Mouse (Mus musculus) midbrain, embryonic 10.5 days (tissue): Measurements from ENCODE around the gene Dnaja4. TPM values are rescaled to one million over a fixed set of nuclear protein-coding genes. Genes with fewer than 3 reads are reported as not detected.
"Not testable (repeated sequence)": the region's sequence is repeated elsewhere in the genome, so short reads cannot be mapped to it uniquely, and the experiment has no call there.

Source experiments
- DNase-seq: peaks from one replicate; pipeline ENCODE4 v3.0.0-alpha.2; 2017; ENCODE audit warnings: low spot score
- H3K27ac ChIP-seq: fragments of 300-500 bp; sonication (generic); replicated peaks from 2 replicates; pipeline ENCODE4 v1.5.1; 2016; ENCODE audit warnings: mild to moderate bottlenecking
- H3K27me3 ChIP-seq: fragments of 300-500 bp; sonication (generic); 2 replicates; pipeline ENCODE4 v1.6.1; 2016; ENCODE audit warnings: low read depth, mild to moderate bottlenecking; ENCODE audit not compliant: poor library complexity, severe bottlenecking
- H3K36me3 ChIP-seq: fragments of 300-500 bp; sonication (generic); 2 replicates; pipeline ENCODE4 v1.6.1; 2016; ENCODE audit warnings: mild to moderate bottlenecking, moderate library complexity
- H3K4me1 ChIP-seq: fragments of 300-500 bp; sonication (generic); 2 replicates; pipeline ENCODE4 v1.6.1; 2016
- H3K4me3 ChIP-seq: fragments of 300-500 bp; sonication (generic); 2 replicates; pipeline ENCODE4 v1.5.1; 2016; ENCODE audit warnings: mild to moderate bottlenecking, moderate library complexity
- H3K9me3 ChIP-seq: fragments of 300-500 bp; sonication (generic); replicated peaks from 2 replicates; pipeline ENCODE4 v1.6.1; 2016; ENCODE audit warnings: mild to moderate bottlenecking
- WGBS: fragments of 180-500 bp; shearing (Covaris S2); methylation state at CpG from one replicate; pipeline ENCODE4 v1.1.7; 2016; 5-methylcytosine and 5-hydroxymethylcytosine counted together
- polyA plus RNA-seq: library from polyadenylated mRNA; unstranded; fragments of >200 nt; fragmentation: Nextera tagmentation; extraction: Ambion mirVana; gene quantifications from 2 replicates; pipeline ENCODE4 v1.2.1, GENCODE M21; 2016

Gene Dnaja4
- polyA plus RNA-seq, 1 experiment from 2014 or later, result 3.1 TPM

DNA sequence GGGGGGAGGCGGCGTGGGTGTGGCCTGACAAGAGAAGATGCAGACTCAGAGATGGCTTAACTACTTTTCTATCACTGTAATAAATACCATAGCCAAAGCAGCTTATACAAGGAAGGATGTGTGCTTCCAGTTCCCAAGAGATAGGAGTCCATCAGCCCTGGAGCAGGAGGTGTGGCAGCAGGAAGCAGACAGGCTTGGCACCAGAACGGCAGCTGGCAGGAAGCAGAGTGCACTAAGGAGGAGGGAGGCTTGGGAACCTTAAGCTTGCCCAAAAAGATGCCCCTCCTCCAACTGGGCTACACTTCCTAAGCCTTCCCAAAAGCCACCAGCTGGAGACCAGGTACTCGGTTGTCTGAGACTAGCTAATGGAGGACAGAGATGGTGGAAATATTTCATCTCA lies 15.8 kb upstream of the Dnaja4 start:
- Histone ChIP-seq H3K36me3 (no peaks in the 10 kb centered on the region), H3K27ac (no peak overlapping the region), H3K4me1 (peaks cover 4% of the 10 kb centered on the region), H3K4me3 (no peak overlapping the region), H3K9me3 (no peaks in the 10 kb centered on the region), H3K27me3 (no peaks in the 10 kb centered on the region)
- 77% methylated on average over 4 of the region's 4 CpGs for WGBS
- DNase-seq, result no peak

DNA sequence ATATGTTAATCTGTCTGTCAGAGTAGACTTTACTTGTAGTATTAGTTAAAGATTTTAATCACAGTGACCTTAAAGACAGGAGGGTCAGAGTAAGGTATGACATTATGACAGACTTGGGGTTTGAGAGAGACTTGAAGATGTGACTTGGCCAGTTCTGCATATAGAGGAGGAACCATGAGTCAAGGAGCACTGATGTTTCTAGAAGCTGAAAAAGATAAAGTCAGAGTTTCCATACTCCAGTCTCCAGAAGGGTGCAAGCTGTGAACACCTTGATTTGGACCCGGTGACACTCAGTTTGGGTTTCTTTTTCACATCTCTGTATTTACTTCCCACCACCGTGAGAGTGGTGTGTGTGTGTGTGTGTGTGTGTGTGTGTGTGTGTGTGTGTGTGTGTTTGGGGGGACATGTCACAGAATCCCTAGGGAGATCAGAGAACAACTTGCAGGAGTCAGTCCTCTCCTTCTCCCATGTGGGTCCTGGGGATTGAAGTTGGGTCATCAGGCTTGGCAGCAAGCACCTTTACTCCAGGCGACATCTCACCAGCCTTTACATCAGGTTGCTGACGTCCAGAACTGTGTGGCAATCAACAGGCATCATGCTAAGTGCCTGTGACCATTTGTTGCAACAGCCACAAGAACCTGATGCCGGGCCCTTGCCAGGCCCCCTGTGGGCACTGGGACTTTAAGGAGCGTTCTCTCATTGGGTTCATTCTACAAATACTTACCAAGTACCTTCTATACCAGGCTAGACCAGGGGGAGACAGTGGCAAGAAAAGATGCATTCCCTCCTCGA lies 14.7 kb upstream of the Dnaja4 start:
- no peak for DNase-seq
- no peak overlapping the region for H3K27ac ChIP-seq
- H3K36me3 ChIP-seq, result no peaks in the 10 kb centered on the region
- no peak overlapping the region for H3K4me3 ChIP-seq
- H3K27me3 ChIP-seq, result no peaks in the 10 kb centered on the region
- H3K9me3 ChIP-seq, result no peaks in the 10 kb centered on the region
- WGBS, result 78% methylated on average over 7 of the region's 7 CpGs
- H3K4me1 ChIP-seq, result peaks cover 9% of the 10 kb centered on the region

DNA sequence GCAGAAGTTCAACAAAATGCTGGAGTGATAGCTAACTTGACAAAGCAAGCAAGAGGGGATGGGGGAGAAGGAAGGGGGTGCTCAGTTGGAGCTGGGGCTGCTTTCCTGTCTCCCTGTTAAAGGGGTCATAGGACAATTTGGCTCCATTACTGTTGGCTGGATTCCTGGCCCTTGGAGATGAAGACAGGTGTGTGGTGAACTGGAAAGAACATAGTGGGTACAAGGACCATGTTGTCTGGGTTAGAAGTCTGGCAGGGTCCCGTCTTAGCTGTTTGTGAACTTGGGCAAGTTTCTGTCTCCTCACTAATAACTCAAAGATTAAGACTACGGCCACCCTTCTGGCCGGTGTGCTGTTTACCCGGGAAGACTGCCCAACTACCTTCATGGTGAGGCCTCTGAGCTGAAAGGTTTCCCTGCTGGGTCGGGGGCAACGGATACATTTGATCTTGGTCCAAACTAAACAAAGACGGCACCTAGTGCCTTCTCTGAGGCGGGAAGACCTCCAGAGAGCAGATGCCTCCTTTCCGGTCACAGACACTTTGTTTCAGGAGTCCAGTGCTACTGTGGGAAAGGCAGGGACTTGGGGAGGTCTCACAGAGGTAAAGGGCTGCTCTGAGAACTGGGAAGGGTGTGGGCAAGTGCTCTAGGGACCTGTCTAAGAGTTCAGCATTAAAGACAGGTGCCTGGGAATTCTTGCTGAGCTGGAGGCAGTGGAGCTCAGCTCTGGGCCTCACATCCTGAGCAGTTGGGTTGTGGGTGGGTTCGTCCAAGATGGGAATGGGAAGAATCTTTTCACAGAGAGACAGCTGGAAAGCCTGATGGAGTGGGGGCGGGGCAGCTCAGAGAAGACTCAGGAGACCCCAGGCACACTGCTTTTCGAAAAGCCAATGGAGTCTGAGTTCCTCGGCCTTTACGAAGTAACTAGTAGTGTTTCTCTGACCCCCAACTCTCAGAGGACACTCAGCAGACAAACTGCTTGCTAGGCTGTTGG lies 11.1 kb upstream of the Dnaja4 start:
- no peaks in the 10 kb centered on the region for H3K36me3 ChIP-seq
- peaks cover 9% of the 10 kb centered on the region for H3K27me3 ChIP-seq
- H3K4me3 ChIP-seq, result no peak overlapping the region
- DNase-seq, result no peak
- H3K4me1 ChIP-seq, result peaks cover 17% of the 10 kb centered on the region
- H3K27ac ChIP-seq, result no peak overlapping the region; the same call in 1 of the 2 replicates
- no peaks in the 10 kb centered on the region for H3K9me3 ChIP-seq
- WGBS, result 71% methylated on average over 14 of the region's 14 CpGs

DNA sequence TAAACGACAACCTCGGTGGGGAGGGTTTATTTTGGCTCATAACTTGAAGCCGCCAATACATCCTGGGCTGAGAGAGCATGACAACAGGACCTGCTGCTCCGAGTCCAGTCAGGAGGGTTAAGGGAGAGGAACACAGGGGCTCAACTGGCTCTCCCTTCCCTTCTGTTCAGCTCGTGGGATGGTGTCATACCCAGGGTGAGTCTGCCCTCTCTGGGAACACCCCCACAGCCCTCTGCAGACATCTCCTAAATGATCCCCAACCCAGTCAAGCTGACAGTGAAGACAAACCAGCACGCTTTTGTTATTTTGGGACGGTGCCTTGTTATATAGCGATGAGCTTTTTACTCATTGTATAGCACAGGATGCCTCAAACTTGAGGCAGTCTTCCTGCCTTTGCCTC lies 9.2 kb upstream of the Dnaja4 start:
- WGBS, result 84% methylated on average over 8 of the region's 8 CpGs
- H3K9me3 ChIP-seq, result no peaks in the 10 kb centered on the region
- H3K36me3 ChIP-seq, result no peaks in the 10 kb centered on the region
- H3K27ac ChIP-seq, result no peak overlapping the region
- H3K4me1 ChIP-seq, result peaks cover 17% of the 10 kb centered on the region
- H3K4me3 ChIP-seq, result no peak overlapping the region
- peaks cover 13% of the 10 kb centered on the region for H3K27me3 ChIP-seq
- DNase-seq, result no peak

DNA sequence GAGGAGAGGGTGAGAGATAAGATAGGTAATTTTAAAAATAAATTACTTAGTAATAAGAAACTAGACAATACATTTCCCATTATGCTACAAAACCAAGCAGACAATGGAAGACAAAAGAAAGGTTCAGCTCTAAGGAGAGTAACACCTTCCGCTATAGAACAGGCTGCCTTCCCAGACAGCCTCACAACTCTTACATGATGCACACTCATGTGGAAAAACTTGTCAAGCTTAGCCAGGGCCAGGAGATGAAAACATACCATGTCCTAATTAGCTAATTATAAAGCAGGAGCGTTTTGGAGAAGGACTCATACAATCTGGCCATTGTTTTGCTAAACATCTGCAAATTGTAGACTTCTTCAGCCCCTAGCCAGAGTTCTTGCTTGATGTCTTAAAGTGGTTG lies 8.0 kb upstream of the Dnaja4 start:
- 82% methylated on average over 2 of the region's 2 CpGs for WGBS
- not testable (repeated sequence) for H3K9me3 ChIP-seq, DNase-seq

DNA sequence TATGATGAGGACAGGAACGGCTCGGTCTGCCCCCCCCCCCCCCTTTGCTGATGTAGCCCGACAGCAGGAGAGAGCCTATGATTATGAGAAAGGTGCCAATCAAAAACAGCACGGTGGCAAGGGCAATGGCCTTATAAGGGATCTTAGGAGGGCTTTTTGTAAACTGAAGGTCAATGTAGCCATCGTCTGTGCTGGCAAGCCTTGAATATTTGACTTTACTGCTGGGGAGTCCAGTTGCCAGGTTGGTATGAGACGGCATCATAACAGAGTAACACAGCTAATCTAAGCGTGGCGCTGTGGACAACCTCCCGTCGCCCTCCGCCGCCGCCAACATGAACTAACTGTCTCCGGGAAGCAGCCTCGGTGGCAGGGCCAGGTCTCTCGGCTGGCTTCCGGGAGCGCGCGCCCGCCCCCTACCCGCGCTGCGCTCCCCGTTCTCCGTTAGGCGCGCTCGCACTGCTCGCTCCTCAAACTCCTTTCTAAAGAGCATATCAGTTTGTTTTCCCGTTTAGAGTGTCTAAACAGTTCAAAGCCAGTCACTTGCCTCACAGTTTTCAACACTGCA lies 7.3 kb upstream of the Dnaja4 start:
- not testable (repeated sequence) for H3K9me3 ChIP-seq, H3K36me3 ChIP-seq, H3K27ac ChIP-seq
- Histone ChIP-seq H3K4me1 (peaks cover 17% of the 10 kb centered on the region), H3K27me3 (peaks cover 22% of the 10 kb centered on the region), H3K4me3 (peak overlapping the region; percentile 47)
- peak; percentile 39 for DNase-seq
- WGBS, result 9% methylated on average over 31 of the region's 31 CpGs

More for the DNA sequence above, 8.0 kb upstream of the Dnaja4 start:
- H3K27me3 ChIP-seq, result peaks cover 22% of the 10 kb centered on the region
- H3K4me1 ChIP-seq, result peaks cover 17% of the 10 kb centered on the region
- H3K36me3 ChIP-seq, H3K27ac ChIP-seq, H3K4me3 ChIP-seq: not testable (repeated sequence)

DNA sequence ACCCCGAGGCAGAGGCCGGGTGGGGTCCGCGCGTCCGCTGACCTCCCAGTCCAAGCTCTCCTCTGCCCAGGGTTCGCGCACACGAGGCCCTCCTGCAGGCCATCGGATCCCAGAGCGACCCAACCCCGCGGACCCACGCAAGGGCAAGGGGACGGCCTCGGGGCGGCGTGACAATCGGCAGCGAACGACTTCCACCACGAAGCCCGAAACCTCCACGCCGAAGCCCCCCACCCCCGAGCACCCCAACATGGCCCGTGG lies 343 bp downstream of the Dnaja4 start:
- Histone ChIP-seq H3K9me3 (no peaks in the 10 kb centered on the region), H3K4me3 (peak overlapping the region; percentile 76), H3K36me3 (no peaks in the 10 kb centered on the region), H3K27me3 (peaks cover 56% of the 10 kb centered on the region), H3K27ac (peak overlapping the region; percentile 83), H3K4me1 (peaks cover 15% of the 10 kb centered on the region)
- WGBS, result 16% methylated on average over 27 of the region's 27 CpGs
- DNase-seq, result no peak

DNA sequence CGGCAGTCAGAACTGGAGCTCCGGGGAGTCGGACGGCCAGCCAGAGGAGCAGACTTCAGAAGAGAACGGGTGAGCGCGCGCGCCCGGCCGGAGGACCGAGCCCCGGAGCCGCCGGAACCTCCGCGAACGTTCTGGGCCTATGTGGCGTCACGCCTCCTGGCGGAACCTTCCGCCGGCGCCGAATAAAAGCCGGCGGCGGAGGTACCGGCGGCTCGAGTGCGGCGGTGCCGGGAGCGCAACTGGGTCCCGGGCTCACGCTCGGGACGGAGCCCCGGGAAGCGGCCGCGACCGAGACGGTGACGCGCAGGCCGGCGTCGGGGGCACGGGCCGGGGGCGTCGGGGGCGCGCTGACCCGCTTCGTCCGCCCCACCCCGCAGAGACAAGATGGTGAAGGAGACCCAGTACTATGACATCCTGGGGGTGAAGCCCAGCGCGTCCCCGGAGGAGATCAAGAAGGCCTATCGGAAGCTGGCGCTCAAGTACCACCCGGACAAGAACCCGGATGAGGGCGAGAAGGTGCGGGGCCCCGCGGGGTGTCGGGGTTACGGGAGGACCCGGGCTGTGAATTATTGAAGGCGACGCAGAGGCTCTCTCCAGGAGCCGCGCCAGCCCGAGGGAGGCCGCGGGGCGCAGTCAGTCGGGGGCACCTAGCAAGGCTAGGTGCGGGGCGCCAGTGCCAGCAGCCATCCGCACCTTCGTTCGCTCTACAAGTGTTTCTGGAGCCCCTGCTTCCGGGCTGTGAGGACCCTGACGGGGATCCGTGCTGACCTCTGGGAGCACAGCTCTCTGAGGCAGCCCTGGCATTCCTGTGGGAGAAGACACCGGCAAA lies 886 bp downstream of the Dnaja4 start:
- peak overlapping the region; percentile 83 for H3K27ac ChIP-seq
- H3K27me3 ChIP-seq, result peaks cover 56% of the 10 kb centered on the region
- 2% methylated on average over 92 of the region's 92 CpGs for WGBS
- DNase-seq, result peak; percentile 67
- H3K4me1 ChIP-seq, result peaks cover 15% of the 10 kb centered on the region
- no peaks in the 10 kb centered on the region for H3K9me3 ChIP-seq
- peak overlapping the region; percentile 76 for H3K4me3 ChIP-seq
- H3K36me3 ChIP-seq, result no peaks in the 10 kb centered on the region

DNA sequence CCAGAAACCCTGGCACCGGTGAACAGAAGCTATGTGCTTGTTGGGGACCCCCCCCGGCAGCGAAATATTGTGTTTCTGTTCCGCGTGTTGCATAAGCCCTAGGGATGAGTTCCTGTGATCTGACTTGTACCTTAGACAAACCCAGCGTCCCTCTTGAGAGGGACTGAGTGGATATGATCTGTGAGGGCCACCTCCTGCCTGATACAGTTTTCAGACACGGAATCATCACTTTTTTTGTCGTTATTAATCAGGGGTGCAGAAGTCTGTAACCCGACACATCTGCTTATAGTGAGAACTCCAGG lies 1.5 kb downstream of the Dnaja4 start:
- Histone ChIP-seq H3K9me3 (no peaks in the 10 kb centered on the region), H3K27me3 (peaks cover 53% of the 10 kb centered on the region), H3K4me1 (peaks cover 15% of the 10 kb centered on the region), H3K36me3 (no peaks in the 10 kb centered on the region), H3K4me3 (peak overlapping the region; percentile 76), H3K27ac (peak overlapping the region; percentile 83)
- 39% methylated on average over 9 of the region's 9 CpGs for WGBS
- no peak for DNase-seq

DNA sequence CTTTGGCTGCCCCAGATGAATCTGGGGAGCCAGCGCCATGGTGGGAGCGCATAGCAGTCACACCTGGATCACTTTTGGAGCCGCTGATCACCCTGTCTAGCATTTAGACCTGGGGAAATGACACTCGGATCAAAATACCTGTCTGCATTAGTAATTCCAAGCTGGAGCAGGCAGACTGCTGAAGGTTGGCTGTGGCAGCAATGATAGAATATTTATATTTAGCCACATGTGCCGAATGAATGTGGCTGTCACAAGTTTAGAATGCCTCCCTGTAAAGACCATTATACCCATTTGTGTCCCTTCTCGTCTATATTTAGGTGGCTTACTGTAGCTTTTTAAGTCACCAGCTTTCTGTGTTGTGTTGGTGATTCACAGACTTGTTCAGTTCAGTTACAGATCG lies 2.1 kb downstream of the Dnaja4 start:
- Histone ChIP-seq H3K27ac (no peak overlapping the region), H3K9me3 (no peaks in the 10 kb centered on the region), H3K4me1 (peaks cover 15% of the 10 kb centered on the region), H3K4me3 (no peak overlapping the region), H3K27me3 (peaks cover 48% of the 10 kb centered on the region), H3K36me3 (no peaks in the 10 kb centered on the region)
- DNase-seq, result no peak
- 83% methylated on average over 7 of the region's 7 CpGs for WGBS

DNA sequence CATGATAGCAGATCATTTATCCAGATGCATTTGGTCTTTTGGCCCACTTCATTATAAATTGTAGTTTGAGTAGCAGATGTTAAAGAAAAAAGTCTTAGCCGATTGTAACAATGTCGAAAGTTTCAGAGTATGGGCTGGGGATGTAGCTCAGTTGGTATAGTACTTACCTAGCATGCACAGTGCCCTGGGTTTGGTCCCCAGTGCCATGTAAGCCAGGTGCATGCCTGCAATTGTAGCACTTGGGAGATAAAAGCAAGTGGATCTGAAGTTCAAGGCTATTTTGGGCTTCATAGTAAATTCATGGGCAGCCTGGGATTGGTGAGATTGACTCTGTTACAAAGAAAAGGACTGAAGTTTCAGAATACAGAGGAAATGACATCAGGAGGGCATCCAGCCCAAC lies 3.9 kb downstream of the Dnaja4 start:
- Histone ChIP-seq H3K27me3 (peaks cover 42% of the 10 kb centered on the region), H3K27ac (no peak overlapping the region), H3K9me3 (no peaks in the 10 kb centered on the region), H3K4me3 (no peak overlapping the region), H3K4me1 (peaks cover 25% of the 10 kb centered on the region), H3K36me3 (no peaks in the 10 kb centered on the region)
- DNase-seq, result no peak
- 93% methylated on average over 2 of the region's 2 CpGs for WGBS

DNA sequence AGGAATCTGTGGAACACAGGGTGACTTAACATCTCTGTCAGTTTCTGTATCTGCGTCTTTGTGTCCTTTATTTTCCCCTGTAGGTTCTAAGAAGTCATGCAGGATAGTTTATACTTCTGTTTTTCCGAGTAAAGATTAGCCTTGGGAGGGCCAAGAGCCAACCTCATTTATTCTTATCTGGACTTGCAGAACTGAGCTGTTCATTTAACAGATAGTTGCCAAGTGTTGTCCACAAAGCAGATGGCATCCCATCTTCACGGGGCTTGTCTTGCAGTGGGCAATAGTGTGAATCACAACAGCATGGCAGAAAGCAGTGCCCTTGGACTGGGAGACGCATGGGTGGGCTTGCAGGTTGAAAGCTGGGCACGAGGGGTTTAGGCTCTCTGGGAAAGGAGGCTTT lies 5.7 kb downstream of the Dnaja4 start:
- Histone ChIP-seq H3K27me3 (peaks cover 29% of the 10 kb centered on the region), H3K36me3 (0 out of 2 replicates have a peak, but pooled peaks cover 4% of the 10 kb centered on the region), H3K4me1 (peaks cover 23% of the 10 kb centered on the region), H3K27ac (no peak overlapping the region), H3K4me3 (no peak overlapping the region), H3K9me3 (no peaks in the 10 kb centered on the region)
- WGBS, result 80% methylated on average over 5 of the region's 5 CpGs
- DNase-seq, result no peak
